Mouse (Mus musculus) heart, postnatal 0 days (tissue): Measurements from ENCODE around the gene Mageb3. TPM values are rescaled to one million over a fixed set of nuclear protein-coding genes. Genes with fewer than 3 reads are reported as not detected.
A peak's percentile ranks its signal among the peaks of the same experiment; 100 is the strongest.

Source experiments
- ATAC-seq: fragments of 200-750 bp; cut with Nextera tagmentation; 2 replicates; pipeline ENCODE4 v1.8.0; 2017; ENCODE audit warnings: low read depth, moderate number of reproducible peaks, moderate library complexity; ENCODE audit not compliant: insufficient read depth
- DNase-seq: peaks from one replicate; pipeline ENCODE4 v3.0.0-alpha.2; 2016; ENCODE audit warnings: low spot score
- H3K27ac ChIP-seq: fragments of 300-500 bp; sonication (generic); 2 replicates; pipeline ENCODE4 v1.5.1; 2014; ENCODE audit warnings: low read depth, mild to moderate bottlenecking
- H3K27me3 ChIP-seq: fragments of 300-500 bp; sonication (generic); 2 replicates; pipeline ENCODE4 v1.6.1; 2014; ENCODE audit warnings: low read length, mixed read lengths; ENCODE audit not compliant: control insufficient read depth, insufficient read depth
- H3K36me3 ChIP-seq: fragments of 300-500 bp; sonication (generic); replicated peaks from 2 replicates; pipeline ENCODE4 v1.6.1; 2014; ENCODE audit warnings: low read length, mixed read lengths; ENCODE audit not compliant: control insufficient read depth, insufficient read depth
- H3K4me1 ChIP-seq: fragments of 300-500 bp; sonication (generic); 2 replicates; pipeline ENCODE4 v1.6.1; 2014; ENCODE audit warnings: antibody characterized with exemption; ENCODE audit not compliant: control insufficient read depth, insufficient read depth
- H3K4me2 ChIP-seq: fragments of 300-500 bp; sonication (generic); 2 replicates; pipeline ENCODE4 v1.6.1; 2014; ENCODE audit warnings: low read depth, mild to moderate bottlenecking, low read length, moderate library complexity
- H3K4me3 ChIP-seq: fragments of 300-500 bp; sonication (generic); 2 replicates; pipeline ENCODE4 v1.5.1; 2014; ENCODE audit warnings: low read depth, low read length
- H3K9ac ChIP-seq: fragments of 300-500 bp; sonication (generic); replicated peaks from 2 replicates; pipeline ENCODE4 v1.6.1; 2014; ENCODE audit warnings: low read depth, low read length, mixed read lengths
- H3K9me3 ChIP-seq: fragments of 300-500 bp; sonication (generic); replicated peaks from 2 replicates; pipeline ENCODE4 v1.6.1; 2016; ENCODE audit warnings: low read length; ENCODE audit not compliant: control insufficient read depth
- CTCF ChIP-seq: IDR thresholded peaks from 2 replicates; pipeline ENCODE4 v1.5.1; 2016; ENCODE audit warnings: antibody characterized with exemption, control low read depth, low read depth
- EP300 ChIP-seq: IDR thresholded peaks from 2 replicates; pipeline ENCODE4 v1.6.1; 2016; ENCODE audit warnings: antibody characterized with exemption, low read depth
- WGBS: fragments of 180-500 bp; shearing (Covaris S2); extraction: QIAGEN DNeasy Blood & Tissue Kit; methylation state at CpG from one replicate; pipeline ENCODE4 v1.1.7; 2014; 5-methylcytosine and 5-hydroxymethylcytosine counted together
- polyA plus RNA-seq: library from polyadenylated mRNA; unstranded; fragments of >200 nt; fragmentation: Nextera tagmentation; extraction: Ambion mirVana; gene quantifications from 2 replicates; pipeline ENCODE4 v1.2.1, GENCODE M21; 2015
- total RNA-seq: library from RNA; depleted of rRNA; stranded (reverse); fragments of >200 nt; gene quantifications from 2 replicates; pipeline ENCODE4 v1.2.3, GENCODE M21; 2014; ENCODE audit warnings: low replicate concordance; rRNA removed

The Mageb3 gene
- total RNA-seq: 0.08 and 0.35 TPM in 2 replicates
- 0.10 TPM in 2 replicates for polyA plus RNA-seq

DNA sequence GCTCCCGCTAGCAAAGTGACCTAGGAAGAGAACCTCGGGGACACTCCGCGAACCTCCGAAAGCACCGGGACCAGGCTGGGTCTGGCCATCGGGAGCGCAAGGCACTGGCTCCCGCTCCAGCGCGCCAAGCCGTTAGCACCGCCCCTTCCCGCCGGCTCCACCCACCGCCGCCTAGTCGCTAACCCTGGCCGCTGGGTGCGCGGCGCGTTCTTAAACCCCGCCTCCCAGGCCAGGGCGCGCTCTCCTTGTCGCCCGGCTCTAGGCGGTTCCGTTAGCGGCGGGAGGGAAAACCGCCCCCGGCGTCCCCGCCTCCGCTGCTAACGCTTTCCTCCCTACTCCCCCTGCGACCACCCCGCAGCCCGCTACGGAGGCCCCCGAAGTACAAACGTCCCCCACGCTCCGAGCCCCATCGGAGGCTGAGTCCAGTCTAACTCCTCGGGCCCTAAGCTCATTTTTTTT lies at the start of gene Mageb3, which contains the start of gene Ctdspl2:
TSS of gene Mageb3 (minus strand) at position 328 of the 459 bp plus-strand sequence.
TSS of gene Ctdspl2 (plus strand) at position 237 of the 459 bp plus-strand sequence.
- Histone ChIP-seq H3K27me3 (no peaks in the 10 kb centered on the region), H3K9me3 (no peaks in the 10 kb centered on the region), H3K4me1 (peaks cover 16% of the 10 kb centered on the region; the same call in 1 of the 2 replicates), H3K4me3 (peak within 1 kb of the TSS; percentile 97), H3K9ac (peak within 1 kb of the TSS; percentile 93), H3K4me2 (peak within 1 kb of the TSS; percentile 88), H3K36me3 (0 out of 2 replicates have a peak, but pooled peaks cover 6% of the 10 kb centered on the region), H3K27ac (peak within 1 kb of the TSS; percentile 99)
- TF ChIP-seq CTCF (no peak), EP300 (no peak)
- peak; percentile 97 for ATAC-seq
- under 1% methylated on average over 48 of the region's 48 CpGs for WGBS
- peak; percentile 95 for DNase-seq

DNA sequence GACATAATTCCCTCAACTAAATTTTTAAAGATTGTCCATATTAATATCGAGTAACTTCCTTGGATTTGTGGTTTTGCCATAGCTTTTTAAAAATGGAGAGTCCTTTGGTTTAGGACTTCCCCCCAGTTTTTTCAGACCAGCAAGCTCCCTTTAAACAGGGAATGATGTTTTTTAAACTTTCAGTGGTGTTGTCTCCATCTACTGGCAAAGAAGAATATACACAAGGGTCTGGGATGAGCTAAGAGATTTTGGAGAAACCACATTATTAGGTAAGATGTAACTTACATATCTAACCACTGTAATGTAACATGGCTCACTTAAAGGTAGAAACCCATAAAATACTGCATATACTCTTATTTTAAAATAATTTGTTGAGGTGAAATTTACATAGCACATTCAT lies 39.8 kb upstream of the Mageb3 start:
- WGBS: 78% methylated on average over 1 of the region's 1 CpGs
- Histone ChIP-seq H3K4me3 (no peak overlapping the region), H3K36me3 (peaks cover 24% of the 10 kb centered on the region; the same call in 1 of the 2 replicates), H3K9ac (no peak overlapping the region), H3K27ac (no peak overlapping the region), H3K4me2 (no peak overlapping the region), H3K9me3 (no peaks in the 10 kb centered on the region), H3K27me3 (no peaks in the 10 kb centered on the region), H3K4me1 (no peaks in the 10 kb centered on the region)
- TF ChIP-seq EP300: no peak
- peak; percentile 36; the same call in 1 of the 2 replicates for TF ChIP-seq CTCF
- ATAC-seq (no peak), DNase-seq (peak; percentile 19)

DNA sequence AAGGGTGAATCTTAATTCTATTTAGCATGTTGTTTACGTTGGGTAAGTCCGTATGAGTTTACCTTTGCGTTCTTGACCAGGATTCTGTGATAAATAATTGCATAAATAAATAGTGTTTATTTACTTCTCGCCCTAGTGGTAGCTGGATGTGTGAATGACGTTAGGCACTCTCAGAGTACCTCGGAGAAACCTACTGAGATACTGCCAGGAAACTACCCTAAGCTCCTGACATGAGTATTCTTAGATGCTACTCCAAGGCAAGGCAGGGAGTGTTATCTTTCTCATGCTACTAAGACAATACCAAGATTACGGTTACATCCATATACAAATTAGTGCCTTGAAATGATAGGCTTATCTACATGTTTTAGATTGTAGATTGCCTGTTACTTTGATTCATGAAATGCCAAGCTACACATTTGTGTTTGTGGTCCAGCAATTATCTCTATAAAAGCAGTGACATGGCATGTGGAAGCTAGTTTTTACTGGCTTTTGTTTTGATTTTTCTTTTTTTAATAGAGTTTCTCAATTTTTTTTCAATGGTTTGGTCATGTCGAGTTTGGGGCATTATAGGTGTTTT lies 1.4 kb upstream of the Mageb3 start:
- WGBS: 4% methylated on average over 8 of the region's 8 CpGs
- H3K4me2 ChIP-seq: peak overlapping the region; percentile 88
- peaks cover 11% of the 10 kb centered on the region; the same call in 1 of the 2 replicates for H3K36me3 ChIP-seq
- DNase-seq (no peak), ATAC-seq (no peak)
- H3K9me3 ChIP-seq: no peaks in the 10 kb centered on the region
- peaks cover 16% of the 10 kb centered on the region; the same call in 1 of the 2 replicates for H3K4me1 ChIP-seq
- H3K27me3 ChIP-seq: no peaks in the 10 kb centered on the region
- H3K27ac ChIP-seq: peak overlapping the region; percentile 99
- H3K4me3 ChIP-seq: peak overlapping the region; percentile 97
- peak overlapping the region; percentile 93 for H3K9ac ChIP-seq
- TF ChIP-seq CTCF (no peak), EP300 (no peak)

DNA sequence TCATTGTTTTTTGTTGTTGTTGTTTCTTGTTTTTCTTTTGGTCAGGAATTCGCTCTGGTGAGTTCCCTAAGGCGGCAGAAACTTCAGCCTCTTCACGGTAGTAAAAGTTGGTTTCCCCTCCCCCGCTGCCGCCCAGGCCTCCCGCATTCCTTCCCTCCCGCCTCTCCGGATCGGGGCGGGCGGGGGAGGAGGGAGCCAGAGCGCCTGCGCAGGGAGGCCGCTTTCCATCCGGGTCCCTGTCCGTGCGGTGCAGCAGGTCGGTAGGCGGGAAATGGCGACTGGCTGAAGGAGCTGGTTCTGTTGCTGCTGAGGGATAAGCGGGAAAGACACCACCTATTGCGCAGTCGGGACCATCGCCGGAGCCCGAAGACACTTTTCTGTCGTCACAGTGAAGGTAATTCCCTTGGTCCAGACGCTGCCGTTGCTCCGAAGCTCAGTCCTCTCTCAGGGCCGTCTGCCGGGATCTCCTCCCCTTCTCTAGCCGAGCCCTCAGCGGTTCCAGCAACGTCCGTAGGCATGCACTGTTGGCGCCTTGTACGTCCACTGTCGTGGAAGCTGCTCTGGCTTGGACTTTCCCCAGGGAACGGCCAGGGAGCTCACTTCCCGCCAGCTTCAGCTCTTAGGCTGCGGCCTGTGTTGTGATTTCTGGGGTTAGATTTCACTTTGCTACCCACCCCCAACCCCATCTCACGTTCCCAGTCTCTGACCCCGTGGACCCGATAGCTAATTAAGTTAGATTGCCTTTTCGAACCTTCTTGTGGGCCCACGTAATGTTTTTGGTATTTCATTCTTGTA lies 529 bp upstream of the Mageb3 start:
- under 1% methylated on average over 45 of the region's 47 CpGs for WGBS
- peak; percentile 83 for TF ChIP-seq EP300
- no peak for TF ChIP-seq CTCF

DNA sequence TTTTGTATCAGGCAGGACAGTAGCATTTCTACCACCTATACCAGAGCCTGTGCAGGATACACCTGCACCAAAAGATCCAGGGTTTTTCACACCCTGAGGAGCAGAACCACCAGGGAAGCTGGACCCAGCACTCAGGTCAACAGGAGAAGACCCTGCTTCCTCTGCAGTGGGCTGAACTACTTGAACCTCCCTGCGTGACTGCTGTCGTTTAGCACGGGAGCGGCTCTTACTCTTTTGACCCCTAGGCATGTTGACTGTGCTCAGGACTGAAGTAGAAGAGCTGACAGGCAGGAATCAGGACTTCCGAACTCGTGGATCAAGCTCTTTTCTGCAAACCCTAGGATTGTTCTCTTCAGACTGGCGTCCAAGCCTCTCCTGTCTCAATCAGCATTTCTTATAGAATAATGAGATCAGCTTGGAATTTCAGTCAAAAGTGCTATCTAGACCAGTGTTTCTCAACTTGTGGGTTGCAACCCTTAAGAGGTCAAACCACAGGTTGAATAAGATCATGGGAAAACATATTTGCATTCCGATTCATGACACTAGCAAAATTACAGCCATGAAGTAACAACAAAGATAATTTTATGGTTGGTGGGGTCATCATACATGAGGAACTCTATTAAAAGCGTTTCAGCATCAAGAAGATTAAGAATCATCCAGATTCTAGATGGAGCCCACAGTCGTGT lies 778 bp downstream of the Mageb3 start:
- no peaks in the 10 kb centered on the region for H3K9me3 ChIP-seq

More for the DNA sequence above, 529 bp upstream of the Mageb3 start:
- H3K9ac ChIP-seq: peak overlapping the region; percentile 93
- ATAC-seq (peak; percentile 92), DNase-seq (peak; percentile 93)
- H3K36me3 ChIP-seq: 0 out of 2 replicates have a peak, but pooled peaks cover 6% of the 10 kb centered on the region
- peaks cover 16% of the 10 kb centered on the region; the same call in 1 of the 2 replicates for H3K4me1 ChIP-seq
- H3K4me3 ChIP-seq: peak overlapping the region; percentile 97
- no peaks in the 10 kb centered on the region for H3K9me3 ChIP-seq
- H3K4me2 ChIP-seq: peak overlapping the region; percentile 88
- H3K27ac ChIP-seq: peak overlapping the region; percentile 99
- H3K27me3 ChIP-seq: no peaks in the 10 kb centered on the region

More for the DNA sequence above, 778 bp downstream of the Mageb3 start:
- Histone ChIP-seq H3K36me3 (0 out of 2 replicates have a peak, but pooled peaks cover 6% of the 10 kb centered on the region), H3K27ac (peak overlapping the region; percentile 99), H3K4me3 (peak overlapping the region; percentile 97), H3K9ac (peak overlapping the region; percentile 93), H3K27me3 (no peaks in the 10 kb centered on the region), H3K4me2 (peak overlapping the region; percentile 88), H3K4me1 (peaks cover 16% of the 10 kb centered on the region; the same call in 1 of the 2 replicates)
- ATAC-seq (no peak), DNase-seq (no peak)
- 14% methylated on average over 10 of the region's 10 CpGs for whole genome bisulfite sequencing
- TF ChIP-seq EP300 (no peak), CTCF (no peak)
